Mouse (Mus musculus) kidney, adult 2 months (tissue): ENCODE measurements around the gene Fmnl1. TPM values are rescaled to one million over a fixed set of nuclear protein-coding genes. Genes with fewer than 3 reads are reported as not detected.

Experiments
- DNase-seq: peaks from one replicate; pipeline ENCODE4 v3.0.0; 2021
- H3K27ac ChIP-seq: fragments of 200-500 bp; 2 replicates; pipeline ENCODE4 v1.5.1; 2012; ENCODE audit warnings: low read depth, low read length, control low read depth, inconsistent platforms; ENCODE audit not compliant: insufficient read depth
- H3K27me3 ChIP-seq: fragments of 200-500 bp; replicated peaks from 2 replicates; pipeline ENCODE4 v1.6.1; 2012; ENCODE audit warnings: mild to moderate bottlenecking, moderate library complexity, low read length, inconsistent platforms; ENCODE audit not compliant: control insufficient read depth, insufficient read depth
- H3K36me3 ChIP-seq: fragments of 200-500 bp; 2 replicates; pipeline ENCODE4 v1.6.1; 2012; ENCODE audit warnings: mild to moderate bottlenecking, moderate library complexity, low read length, inconsistent platforms; ENCODE audit not compliant: control insufficient read depth, insufficient read depth
- H3K4me1 ChIP-seq: fragments of 200-500 bp; 2 replicates; pipeline ENCODE4 v1.6.1; 2011; ENCODE audit warnings: low read length; ENCODE audit not compliant: control insufficient read depth, insufficient read depth
- H3K4me3 ChIP-seq: fragments of 200-500 bp; 2 replicates; pipeline ENCODE4 v1.5.1; 2011; ENCODE audit warnings: mild to moderate bottlenecking, low read depth, low read length, control low read depth; ENCODE audit not compliant: insufficient read depth
- CTCF ChIP-seq: fragments of 200-500 bp; conservative IDR thresholded peaks from 2 replicates; pipeline ENCODE4 v1.5.1; 2011; ENCODE audit warnings: low read depth, mild to moderate bottlenecking, control low read depth, low read length, moderate library complexity, mixed read lengths; ENCODE audit not compliant: insufficient read depth, insufficient read length
- POLR2A ChIP-seq: fragments of 200-500 bp; IDR thresholded peaks from one replicate; pipeline ENCODE4 v1.6.1; 2011; ENCODE audit warnings: low read depth, low read length, control low read depth
- WGBS: fragments of 180-500 bp; shearing (Covaris S2); methylation state at CpG from one replicate; pipeline ENCODE4 v1.1.7; 2018; 5-methylcytosine and 5-hydroxymethylcytosine counted together
- polyA plus RNA-seq: library from polyadenylated mRNA; depleted of rRNA; stranded (reverse); fragments of >200 nt; gene quantifications from 2 replicates; pipeline ENCODE4 v1.2.3, GENCODE M21; 2012

Fmnl1 gene
- polyA plus RNA-seq, 1 experiment, result 35.5 TPM

GRCm38 (mm10) chr11:103192956-103193824, 22.3 kb downstream of the Fmnl1 start:
- 47% methylated on average over 44 of the region's 44 CpGs for WGBS
- no peak; the same call in 1 of the 2 replicates for TF ChIP-seq CTCF
- no peak for TF ChIP-seq POLR2A
- Histone ChIP-seq H3K27ac (no peak overlapping the region), H3K4me1 (no peaks in the 10 kb centered on the region), H3K36me3 (peaks cover 1% of the 10 kb centered on the region; the same call in 1 of the 2 replicates), H3K27me3 (no peaks in the 10 kb centered on the region), H3K4me3 (no peak overlapping the region)
- no peak for DNase-seq

DNA sequence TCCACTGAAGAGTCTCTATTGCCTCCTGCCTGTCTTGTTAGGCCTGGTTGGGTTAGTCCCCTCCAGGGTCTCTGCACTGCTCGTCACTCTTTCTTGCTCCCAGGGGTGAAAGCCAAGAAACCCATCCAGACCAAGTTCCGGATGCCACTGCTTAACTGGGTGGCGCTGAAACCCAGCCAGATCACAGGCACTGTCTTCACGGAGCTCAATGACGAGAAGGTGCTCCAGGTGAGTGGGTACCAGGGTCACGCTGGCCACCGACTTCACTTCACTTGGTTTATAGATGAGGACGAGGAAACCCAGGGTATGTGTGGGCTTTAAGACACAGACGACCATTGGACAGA, 22.9 kb downstream of the Fmnl1 start:
- WGBS, result 74% methylated on average over 9 of the region's 9 CpGs
- peaks cover 1% of the 10 kb centered on the region; the same call in 1 of the 2 replicates for H3K36me3 ChIP-seq
- H3K27me3 ChIP-seq, result no peaks in the 10 kb centered on the region
- TF ChIP-seq POLR2A, result no peak
- no peak for TF ChIP-seq CTCF
- H3K4me1 ChIP-seq, result no peaks in the 10 kb centered on the region
- no peak overlapping the region for H3K27ac ChIP-seq
- no peak for DNase-seq
- no peak overlapping the region for H3K4me3 ChIP-seq

GRCm38 (mm10) chr11:103195236-103195635, 24.3 kb downstream of the Fmnl1 start:
- WGBS, result 58% methylated on average over 18 of the region's 18 CpGs
- TF ChIP-seq CTCF (no peak), POLR2A (no peak)

GRCm38 (mm10) chr11:103195656-103196055, 24.7 kb downstream of the Fmnl1 start:
- Histone ChIP-seq H3K27me3 (no peaks in the 10 kb centered on the region), H3K4me1 (no peaks in the 10 kb centered on the region), H3K27ac (no peak overlapping the region), H3K4me3 (no peak overlapping the region), H3K36me3 (no peaks in the 10 kb centered on the region; the same call in 1 of the 2 replicates)
- TF ChIP-seq CTCF (no peak), POLR2A (no peak)
- no peak for DNase-seq
- WGBS, result 65% methylated on average over 5 of the region's 5 CpGs

More at GRCm38 (mm10) chr11:103195236-103195635, 24.3 kb downstream of the Fmnl1 start:
- no peak overlapping the region for H3K27ac ChIP-seq
- H3K4me1 ChIP-seq, result no peaks in the 10 kb centered on the region
- no peak overlapping the region for H3K4me3 ChIP-seq
- H3K27me3 ChIP-seq, result no peaks in the 10 kb centered on the region
- no peaks in the 10 kb centered on the region; the same call in 1 of the 2 replicates for H3K36me3 ChIP-seq
- no peak for DNase-seq

DNA sequence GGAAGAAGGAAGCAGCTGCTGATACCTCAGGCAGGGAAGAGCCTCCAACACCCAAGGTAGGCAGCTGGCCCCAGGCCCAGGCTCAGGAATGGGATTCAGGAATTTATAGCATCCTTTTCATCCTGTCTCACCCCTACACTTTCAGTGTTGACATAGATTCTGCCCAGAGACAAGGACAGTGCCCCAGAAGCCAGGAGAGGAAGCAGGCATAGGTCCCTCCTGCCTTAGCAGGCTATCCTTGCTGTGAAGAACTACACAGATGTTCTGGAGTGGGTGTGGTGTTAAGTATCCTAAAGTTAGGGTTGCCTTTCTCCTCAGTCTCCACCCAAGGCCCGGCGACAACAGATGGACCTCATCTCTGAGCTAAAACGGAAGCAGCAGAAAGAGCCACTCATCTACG, 26.4 kb downstream of the Fmnl1 start:
- WGBS, result 84% methylated on average over 4 of the region's 4 CpGs
- no peaks in the 10 kb centered on the region; the same call in 1 of the 2 replicates for H3K36me3 ChIP-seq
- no peak overlapping the region for H3K27ac ChIP-seq

DNA sequence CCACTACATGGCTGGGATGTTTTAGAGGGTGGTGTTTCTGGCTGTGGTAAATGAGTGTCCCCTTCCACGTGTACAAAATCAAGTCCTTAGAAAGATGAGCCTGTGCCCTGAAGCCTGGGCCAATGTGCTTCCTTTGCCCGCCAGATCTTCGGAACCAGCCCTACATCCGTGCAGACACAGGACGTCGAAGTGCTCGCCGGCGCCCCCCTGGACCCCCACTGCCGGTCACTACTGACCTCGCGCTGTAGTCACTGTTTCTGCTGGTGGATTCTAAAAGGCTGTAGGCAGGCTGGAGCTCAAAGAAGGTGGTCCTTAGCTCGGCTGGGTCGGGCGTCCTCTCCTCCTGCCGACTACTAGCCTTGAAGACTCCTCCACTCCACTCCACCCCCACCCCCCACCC, 27.4 kb downstream of the Fmnl1 start:
- 45% methylated on average over 16 of the region's 16 CpGs for WGBS
- no peak overlapping the region for H3K4me3 ChIP-seq
- H3K27me3 ChIP-seq, result no peaks in the 10 kb centered on the region
- H3K36me3 ChIP-seq, result no peaks in the 10 kb centered on the region; the same call in 1 of the 2 replicates
- H3K4me1 ChIP-seq, result peaks cover 5% of the 10 kb centered on the region
- H3K27ac ChIP-seq, result no peak overlapping the region
- no peak for TF ChIP-seq POLR2A
- TF ChIP-seq CTCF, result no peak
- DNase-seq, result no peak

More for the DNA sequence above, 26.4 kb downstream of the Fmnl1 start:
- TF ChIP-seq CTCF (no peak), POLR2A (no peak)
- no peak for DNase-seq
- Histone ChIP-seq H3K27me3 (no peaks in the 10 kb centered on the region), H3K4me3 (no peak overlapping the region), H3K4me1 (peaks cover 3% of the 10 kb centered on the region; the same call in 1 of the 2 replicates)
